Mouse (Mus musculus) heart, embryonic 11.5 days (tissue): Measurements from ENCODE around the gene Bmp7. TPM values are rescaled to one million over a fixed set of nuclear protein-coding genes. Genes with fewer than 3 reads are reported as not detected.

Experiments
- ATAC-seq: fragments of 200-750 bp; cut with Nextera tagmentation; replicated peaks from 2 replicates; pipeline ENCODE4 v1.8.0; 2017; ENCODE audit warnings: moderate library complexity; ENCODE audit not compliant: insufficient number of reproducible peaks, low FRiP score, low TSS enrichment
- H3K27ac ChIP-seq: fragments of 300-500 bp; sonication (generic); 2 replicates; pipeline ENCODE4 v1.5.1; 2014; ENCODE audit warnings: mild to moderate bottlenecking, low read depth, low read length
- H3K27me3 ChIP-seq: fragments of 300-500 bp; sonication (generic); 2 replicates; pipeline ENCODE4 v1.6.1; 2014; ENCODE audit warnings: mild to moderate bottlenecking, low read length, mixed read lengths; ENCODE audit not compliant: control insufficient read depth, insufficient read depth
- H3K36me3 ChIP-seq: fragments of 300-500 bp; sonication (generic); 2 replicates; pipeline ENCODE4 v1.6.1; 2014; ENCODE audit warnings: mild to moderate bottlenecking, low read length, moderate library complexity, mixed read lengths; ENCODE audit not compliant: control insufficient read depth, insufficient read depth
- H3K4me1 ChIP-seq: fragments of 300-500 bp; sonication (generic); 2 replicates; pipeline ENCODE4 v1.6.1; 2014; ENCODE audit warnings: low read length; ENCODE audit not compliant: control insufficient read depth, insufficient read depth
- H3K4me2 ChIP-seq: fragments of 300-500 bp; sonication (generic); 2 replicates; pipeline ENCODE4 v1.6.1; 2014; ENCODE audit warnings: mild to moderate bottlenecking, moderate library complexity
- H3K4me3 ChIP-seq: fragments of 300-500 bp; sonication (generic); 2 replicates; pipeline ENCODE4 v1.5.1; 2014; ENCODE audit warnings: low read depth, low read length
- H3K9ac ChIP-seq: fragments of 300-500 bp; sonication (generic); 2 replicates; pipeline ENCODE4 v1.6.1; 2014; ENCODE audit warnings: mild to moderate bottlenecking, low read depth, low read length, moderate library complexity
- H3K9me3 ChIP-seq: fragments of 300-500 bp; sonication (generic); replicated peaks from 2 replicates; pipeline ENCODE4 v1.6.1; 2016; ENCODE audit warnings: low read length; ENCODE audit not compliant: control insufficient read depth
- WGBS: fragments of 180-500 bp; shearing (Covaris S2); extraction: QIAGEN DNeasy Blood & Tissue Kit; methylation state at CpG from one replicate; pipeline ENCODE4 v1.1.7; 2014; ENCODE audit not compliant: insufficient replicate concordance; 5-methylcytosine and 5-hydroxymethylcytosine counted together
- polyA plus RNA-seq: library from polyadenylated mRNA; unstranded; fragments of >200 nt; fragmentation: Nextera tagmentation; extraction: Ambion mirVana; gene quantifications from 2 replicates; pipeline ENCODE4 v1.2.1, GENCODE M21; 2014

Bmp7 gene
- polyA plus RNA-seq, 1 experiment from 2014 or later: 66.2 TPM

GRCm38 (mm10) chr2:172929905-172930436, 10.2 kb downstream of the Bmp7 start:
- Histone ChIP-seq H3K9me3 (no peaks in the 10 kb centered on the region), H3K4me2 (peak overlapping the region; percentile 4; the same call in 1 of the 2 replicates), H3K9ac (peak overlapping the region; percentile 13; the same call in 1 of the 2 replicates), H3K4me1 (peaks cover 72% of the 10 kb centered on the region), H3K27ac (peak overlapping the region; percentile 55), H3K27me3 (peaks cover under 1% of the 10 kb centered on the region; the same call in 1 of the 2 replicates), H3K36me3 (no peaks in the 10 kb centered on the region), H3K4me3 (no peak overlapping the region)
- no peak for ATAC-seq
- 60% methylated on average over 14 of the region's 14 CpGs for WGBS

DNA sequence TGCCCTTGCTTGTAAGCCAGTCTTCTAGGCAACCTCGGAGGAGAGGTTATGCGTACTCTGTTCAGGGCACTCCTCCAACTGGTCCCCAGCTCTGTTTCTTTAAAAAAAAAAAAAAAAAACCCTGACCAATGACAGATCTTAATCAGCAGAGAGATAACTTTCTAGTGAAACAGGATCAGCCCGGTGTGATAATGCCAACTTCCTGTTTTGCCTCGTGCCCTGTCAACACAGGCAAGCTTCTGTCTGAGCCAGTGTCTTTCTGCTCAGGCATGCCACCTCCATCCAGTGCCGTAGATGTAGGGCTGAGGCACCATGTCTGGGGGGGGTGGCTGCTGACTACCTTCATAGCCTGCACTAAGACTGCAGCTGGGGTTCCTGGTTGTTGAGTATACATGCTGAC, 12.5 kb downstream of the Bmp7 start:
- Histone ChIP-seq H3K4me2 (no peak overlapping the region), H3K27ac (no peak overlapping the region), H3K9ac (no peak overlapping the region), H3K36me3 (no peaks in the 10 kb centered on the region), H3K4me1 (peaks cover 74% of the 10 kb centered on the region), H3K4me3 (no peak overlapping the region), H3K9me3 (no peaks in the 10 kb centered on the region), H3K27me3 (no peaks in the 10 kb centered on the region)
- ATAC-seq: no peak
- 57% methylated on average over 5 of the region's 5 CpGs for WGBS

GRCm38 (mm10) chr2:172926311-172926710, 13.8 kb downstream of the Bmp7 start:
- Histone ChIP-seq H3K4me1 (peaks cover 72% of the 10 kb centered on the region), H3K4me3 (no peak overlapping the region), H3K4me2 (no peak overlapping the region), H3K36me3 (no peaks in the 10 kb centered on the region), H3K27ac (no peak overlapping the region), H3K27me3 (no peaks in the 10 kb centered on the region), H3K9ac (no peak overlapping the region), H3K9me3 (no peaks in the 10 kb centered on the region)
- 76% methylated on average over 4 of the region's 4 CpGs for WGBS
- ATAC-seq: no peak

DNA sequence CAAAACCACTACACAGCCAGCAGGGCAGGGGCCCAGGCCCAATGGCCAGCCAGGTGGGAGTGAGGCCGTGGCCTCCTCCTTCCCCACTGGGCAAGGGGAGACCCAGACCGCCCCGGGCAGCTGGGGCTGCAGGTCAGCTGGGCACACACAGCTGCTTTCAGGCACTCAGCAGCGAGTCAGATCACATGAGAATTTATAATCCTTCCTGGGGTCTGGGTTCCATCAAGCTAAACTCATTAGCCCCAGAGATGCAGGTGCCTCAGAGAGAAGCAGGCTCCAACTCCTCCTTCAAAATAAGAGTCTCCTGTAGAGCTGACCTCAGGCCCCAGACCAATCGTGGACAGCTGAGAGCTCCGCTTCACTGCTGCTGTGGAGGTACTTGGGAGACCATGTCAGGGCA, 15.2 kb downstream of the Bmp7 start:
- H3K9ac ChIP-seq: no peak overlapping the region
- no peak overlapping the region for H3K4me3 ChIP-seq
- peak overlapping the region; percentile 69 for H3K27ac ChIP-seq
- ATAC-seq: 0 out of 2 replicates have a peak, but pooled peaks have one; percentile 28
- H3K27me3 ChIP-seq: no peaks in the 10 kb centered on the region
- H3K4me2 ChIP-seq: no peak overlapping the region; the same call in 1 of the 2 replicates
- 33% methylated on average over 6 of the region's 6 CpGs for WGBS
- peaks cover 63% of the 10 kb centered on the region for H3K4me1 ChIP-seq
- no peaks in the 10 kb centered on the region for H3K9me3 ChIP-seq
- no peaks in the 10 kb centered on the region for H3K36me3 ChIP-seq

DNA sequence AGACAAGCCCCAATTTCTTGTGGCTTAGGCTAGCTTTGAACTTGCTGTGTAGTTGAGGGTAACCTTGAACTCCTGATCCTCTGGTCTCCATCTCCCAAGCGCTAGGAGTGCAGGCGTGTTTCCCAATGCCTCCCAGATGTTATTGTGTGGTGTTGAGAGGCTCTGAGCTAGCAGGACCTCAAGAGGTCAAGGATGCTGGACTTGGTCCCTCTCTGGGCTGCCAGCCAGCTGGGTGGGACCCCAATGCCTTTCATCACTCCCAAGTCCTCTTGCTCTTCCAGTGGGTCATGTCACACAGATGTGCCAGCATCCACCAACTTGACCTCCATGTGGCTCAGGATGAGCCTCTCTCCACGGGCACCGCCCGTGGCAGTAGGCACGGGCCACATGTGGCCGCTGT, 16.9 kb downstream of the Bmp7 start:
- Histone ChIP-seq H3K27me3 (no peaks in the 10 kb centered on the region), H3K4me3 (no peak overlapping the region), H3K27ac (no peak overlapping the region), H3K4me2 (no peak overlapping the region), H3K9me3 (no peaks in the 10 kb centered on the region), H3K36me3 (no peaks in the 10 kb centered on the region), H3K4me1 (peaks cover 47% of the 10 kb centered on the region), H3K9ac (no peak overlapping the region)
- WGBS: 83% methylated on average over 7 of the region's 7 CpGs
- no peak for ATAC-seq

- H3K4me3 ChIP-seq: no peak overlapping the region
- no peak overlapping the region for H3K9ac ChIP-seq
- no peak for ATAC-seq
- H3K27ac ChIP-seq: no peak overlapping the region
- WGBS: 72% methylated on average over 5 of the region's 5 CpGs
- no peaks in the 10 kb centered on the region for H3K9me3 ChIP-seq
- H3K4me1 ChIP-seq: peaks cover 46% of the 10 kb centered on the region
- H3K36me3 ChIP-seq: no peaks in the 10 kb centered on the region
- H3K27me3 ChIP-seq: no peaks in the 10 kb centered on the region
- no peak overlapping the region for H3K4me2 ChIP-seq
Measured at GRCm38 (mm10) chr2:172922597-172922996, 17.5 kb downstream of the Bmp7 start.

DNA sequence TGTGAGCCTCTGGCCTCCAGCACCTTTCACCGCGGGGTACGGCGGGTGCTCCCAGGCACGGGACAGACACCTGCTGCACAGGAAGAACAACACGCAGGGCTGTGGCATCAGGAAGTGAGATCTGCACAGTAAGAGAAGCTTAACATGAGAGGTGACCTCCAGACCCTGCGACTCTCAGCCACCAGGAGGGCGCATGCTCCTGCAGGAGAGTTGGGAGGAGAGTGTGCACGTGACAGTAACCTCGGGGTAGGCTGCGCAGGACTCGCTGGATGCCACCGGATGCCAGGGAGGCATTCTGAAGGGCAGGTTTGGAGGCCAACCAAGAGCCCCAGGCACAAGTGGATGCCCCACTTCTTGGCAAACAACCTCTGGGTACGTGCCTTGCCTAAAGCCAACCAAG, 26.1 kb downstream of the Bmp7 start:
- ATAC-seq: no peak
- Histone ChIP-seq H3K4me2 (no peak overlapping the region), H3K36me3 (no peaks in the 10 kb centered on the region), H3K27ac (no peak overlapping the region), H3K4me3 (no peak overlapping the region), H3K4me1 (peaks cover 38% of the 10 kb centered on the region), H3K9me3 (no peaks in the 10 kb centered on the region), H3K27me3 (no peaks in the 10 kb centered on the region), H3K9ac (no peak overlapping the region)
- WGBS: 75% methylated on average over 14 of the region's 14 CpGs

- Histone ChIP-seq H3K9ac (0 out of 2 replicates have a peak overlapping the region, but pooled peaks have one; percentile 16), H3K27me3 (no peaks in the 10 kb centered on the region), H3K4me1 (peaks cover 47% of the 10 kb centered on the region)
Measured at GRCm38 (mm10) chr2:172911715-172912114, 28.4 kb downstream of the Bmp7 start.

DNA sequence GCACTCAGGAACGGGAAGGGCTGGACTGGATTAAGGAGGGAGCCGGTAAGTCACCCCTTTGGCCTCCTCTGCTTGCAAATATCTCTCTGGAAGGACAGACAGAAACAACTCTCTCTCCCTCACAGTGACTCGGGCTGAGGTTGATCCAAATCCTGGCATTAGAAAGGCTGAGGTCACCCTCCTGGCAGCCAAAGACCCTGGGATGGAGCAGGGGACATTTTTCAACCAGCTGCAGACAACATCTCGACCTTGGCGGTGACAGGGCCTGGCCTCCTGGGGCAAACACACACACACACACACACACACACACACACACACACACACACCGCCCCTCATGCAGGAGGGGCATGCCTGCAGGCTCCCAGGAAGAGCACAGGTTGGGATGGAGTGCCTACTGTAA, 29.0 kb downstream of the Bmp7 start:
- no peak overlapping the region for H3K27ac ChIP-seq

More at GRCm38 (mm10) chr2:172911715-172912114, 28.4 kb downstream of the Bmp7 start:
- WGBS: 34% methylated on average over 5 of the region's 5 CpGs
- Histone ChIP-seq H3K36me3 (no peaks in the 10 kb centered on the region), H3K9me3 (no peaks in the 10 kb centered on the region), H3K4me2 (no peak overlapping the region), H3K4me3 (no peak overlapping the region), H3K27ac (0 out of 2 replicates have a peak overlapping the region, but pooled peaks have one; percentile 41)
- no peak for ATAC-seq

More for the DNA sequence above, 29.0 kb downstream of the Bmp7 start:
- H3K9ac ChIP-seq: no peak overlapping the region
- no peaks in the 10 kb centered on the region for H3K9me3 ChIP-seq
- no peak for ATAC-seq
- H3K4me2 ChIP-seq: no peak overlapping the region
- no peaks in the 10 kb centered on the region for H3K27me3 ChIP-seq
- 54% methylated on average over 6 of the region's 6 CpGs for WGBS
- H3K4me3 ChIP-seq: no peak overlapping the region
- H3K4me1 ChIP-seq: peaks cover 53% of the 10 kb centered on the region
- H3K36me3 ChIP-seq: no peaks in the 10 kb centered on the region
